Mouse (Mus musculus) naive thymus-derived CD4-positive, alpha-beta T cell, adult 5 months (primary cell): ENCODE data around the gene Proser2. TPM values are rescaled to one million over a fixed set of nuclear protein-coding genes. Genes with fewer than 3 reads are reported as not detected.

Experiments
- polyA plus RNA-seq: library from polyadenylated mRNA; unstranded; fragments of 100-300 nt; shearing (Covaris generic); gene quantifications from one replicate; pipeline ENCODE4 v1.2.1, GENCODE M21; 2017

Gene Proser2
- not detected for polyA plus RNA-seq

DNA sequence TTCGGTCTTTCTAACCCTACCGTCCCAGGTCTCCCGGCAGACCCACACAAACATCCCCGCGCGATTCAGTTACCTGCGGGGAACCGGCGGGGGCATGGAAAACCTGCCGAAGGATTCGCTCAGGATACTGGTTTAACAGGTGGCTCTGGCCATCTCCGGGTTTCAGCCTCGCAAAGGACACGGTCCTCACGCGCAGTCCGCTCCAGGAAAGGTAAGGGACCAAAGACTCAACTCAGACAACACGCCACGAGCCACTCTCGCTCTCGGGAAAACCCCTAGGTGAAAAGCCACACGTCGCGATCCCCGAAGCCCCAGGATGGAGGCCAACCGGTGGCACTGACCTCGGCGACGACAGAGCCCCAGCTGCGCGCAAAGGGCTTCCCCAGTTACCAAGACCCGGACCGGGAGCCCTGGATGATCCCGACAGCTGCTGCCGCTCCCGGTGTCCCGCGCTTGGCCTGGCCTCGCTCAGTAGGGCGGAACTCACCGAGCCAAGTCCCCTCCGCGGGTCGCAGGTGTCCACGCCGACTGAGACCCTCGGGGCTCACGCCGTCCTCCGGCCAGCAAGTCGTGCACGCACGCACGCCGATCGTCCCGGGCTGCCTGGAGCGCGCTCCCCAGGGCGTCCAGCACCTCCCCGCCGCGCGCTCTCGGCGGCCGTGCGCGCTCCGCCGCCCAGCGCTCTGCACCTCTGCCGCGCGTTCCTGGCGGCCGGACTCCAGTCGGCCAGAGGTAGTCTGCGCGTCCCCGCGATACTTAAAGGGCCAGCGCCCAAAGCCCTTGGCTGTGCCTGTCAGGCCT, at the start of gene Proser2:
Gene Proser2, minus strand, starts transcription at position 657 of the 801 bp plus-strand sequence.

Other genes starting within 250 kb of the Proser2 start
- gene Sec61a2, start 234.8 kb downstream of the Proser2 start, polyA plus RNA-seq = 21.7 TPM
- gene Dhtkd1, start 187.4 kb downstream of the Proser2 start, polyA plus RNA-seq = not detected
- gene Upf2, start 178.7 kb downstream of the Proser2 start, polyA plus RNA-seq = 19.7 TPM
- not detected for gene Echdc3, start 82.8 kb upstream of the Proser2 start, polyA plus RNA-seq
- gene Usp6nl, start 192.5 kb upstream of the Proser2 start, polyA plus RNA-seq = 15.4 TPM